Mouse (Mus musculus) hindbrain, embryonic 13.5 days (tissue): Measurements from ENCODE around the gene Flt3. TPM values are rescaled to one million over a fixed set of nuclear protein-coding genes. Genes with fewer than 3 reads are reported as not detected.

Experiments
- ATAC-seq: fragments of 200-750 bp; cut with Nextera tagmentation; 2 replicates; pipeline ENCODE4 v1.8.0; 2017; ENCODE audit warnings: moderate TSS enrichment; ENCODE audit not compliant: low FRiP score
- H3K27ac ChIP-seq: fragments of 300-500 bp; sonication (generic); 2 replicates; pipeline ENCODE4 v1.5.1; 2015; ENCODE audit warnings: inconsistent platforms, mild to moderate bottlenecking, moderate library complexity
- H3K27me3 ChIP-seq: fragments of 300-500 bp; sonication (generic); 2 replicates; pipeline ENCODE4 v1.6.1; 2015; ENCODE audit warnings: mild to moderate bottlenecking, inconsistent platforms
- H3K36me3 ChIP-seq: fragments of 300-500 bp; sonication (generic); 2 replicates; pipeline ENCODE4 v1.6.1; 2015; ENCODE audit warnings: mild to moderate bottlenecking, inconsistent platforms
- H3K4me1 ChIP-seq: fragments of 300-500 bp; sonication (generic); replicated peaks from 2 replicates; pipeline ENCODE4 v1.6.1; 2015; ENCODE audit warnings: inconsistent platforms
- H3K4me2 ChIP-seq: fragments of 300-500 bp; sonication (generic); 2 replicates; pipeline ENCODE4 v1.6.1; 2015; ENCODE audit warnings: inconsistent platforms, mild to moderate bottlenecking, moderate library complexity
- H3K4me3 ChIP-seq: fragments of 300-500 bp; sonication (generic); 2 replicates; pipeline ENCODE4 v1.5.1; 2015; ENCODE audit warnings: mild to moderate bottlenecking, inconsistent platforms
- H3K9ac ChIP-seq: fragments of 300-500 bp; sonication (generic); 2 replicates; pipeline ENCODE4 v1.6.1; 2015; ENCODE audit warnings: mild to moderate bottlenecking, inconsistent platforms
- H3K9me3 ChIP-seq: fragments of 300-500 bp; sonication (generic); 2 replicates; pipeline ENCODE4 v1.6.1; 2016; ENCODE audit warnings: inconsistent platforms
- WGBS: fragments of 180-500 bp; shearing (Covaris S2); methylation state at CpG from one replicate; pipeline ENCODE4 v1.1.7; 2015; 5-methylcytosine and 5-hydroxymethylcytosine counted together
- polyA plus RNA-seq: library from polyadenylated mRNA; unstranded; fragments of >200 nt; fragmentation: Nextera tagmentation; extraction: Ambion mirVana; gene quantifications from 2 replicates; pipeline ENCODE4 v1.2.1, GENCODE M21; 2015

The Flt3 gene
- polyA plus RNA-seq, 1 experiment from 2014 or later: 0.36 TPM

GRCm38 (mm10) chr5:147302746-147303400 is 97.4 kb downstream of the Flt3 start:
- Histone ChIP-seq H3K4me3 (no peak overlapping the region), H3K4me2 (no peak overlapping the region), H3K9ac (no peak overlapping the region), H3K27me3 (peaks cover 100% of the 10 kb centered on the region), H3K9me3 (no peaks in the 10 kb centered on the region), H3K27ac (no peak overlapping the region), H3K36me3 (no peaks in the 10 kb centered on the region), H3K4me1 (peaks cover 23% of the 10 kb centered on the region)
- WGBS: 6% methylated on average over 13 of the region's 13 CpGs
- ATAC-seq: no peak

DNA sequence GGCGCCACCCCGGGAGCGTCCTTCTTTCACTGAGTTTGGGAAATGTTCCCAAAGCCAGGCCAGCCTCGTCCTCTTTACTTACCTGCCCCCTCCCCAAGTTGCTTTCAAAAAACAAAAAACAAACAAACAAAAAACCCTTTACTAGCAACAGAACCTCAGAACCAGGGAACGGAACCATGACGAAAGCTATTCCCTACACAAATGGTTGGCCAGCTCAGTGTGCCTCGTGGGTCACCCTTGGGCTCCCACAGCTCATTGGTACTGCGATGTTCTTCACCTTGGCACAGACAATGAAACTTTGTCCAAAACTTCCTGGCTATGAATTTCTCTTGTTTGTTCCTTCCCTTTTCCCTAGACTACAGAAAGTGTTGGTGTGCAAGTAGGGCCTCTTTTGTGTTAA is 98.1 kb downstream of the Flt3 start:
- WGBS: 8% methylated on average over 8 of the region's 8 CpGs
- H3K36me3 ChIP-seq: no peaks in the 10 kb centered on the region
- H3K27me3 ChIP-seq: peaks cover 100% of the 10 kb centered on the region
- H3K4me1 ChIP-seq: peaks cover 23% of the 10 kb centered on the region
- ATAC-seq: no peak
- no peaks in the 10 kb centered on the region for H3K9me3 ChIP-seq
- no peak overlapping the region for H3K9ac ChIP-seq
- no peak overlapping the region for H3K4me3 ChIP-seq
- H3K4me2 ChIP-seq: no peak overlapping the region
- no peak overlapping the region for H3K27ac ChIP-seq

DNA sequence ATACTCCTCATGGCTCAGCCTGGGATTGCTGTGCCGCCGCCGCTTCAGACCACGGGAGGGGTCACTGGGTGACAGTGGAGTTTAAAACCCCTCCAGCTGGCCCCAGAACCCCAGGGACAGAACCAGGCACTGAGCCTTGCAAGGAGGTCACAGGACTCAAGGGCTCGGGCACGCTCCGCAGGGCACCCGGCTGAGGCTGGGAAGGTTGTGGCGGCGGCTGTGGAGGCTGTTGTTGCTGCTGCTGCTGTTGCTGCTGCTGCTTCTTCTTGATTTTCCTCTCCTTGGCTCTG is 98.6 kb downstream of the Flt3 start:
- Histone ChIP-seq H3K9ac (no peak overlapping the region), H3K27ac (no peak overlapping the region), H3K27me3 (peaks cover 100% of the 10 kb centered on the region), H3K9me3 (no peaks in the 10 kb centered on the region), H3K4me1 (peaks cover 21% of the 10 kb centered on the region), H3K4me2 (no peak overlapping the region), H3K36me3 (no peaks in the 10 kb centered on the region), H3K4me3 (no peak overlapping the region)
- 4% methylated on average over 10 of the region's 10 CpGs for whole genome bisulfite sequencing
- ATAC-seq: no peak

- no peak for ATAC-seq
- Histone ChIP-seq H3K36me3 (no peaks in the 10 kb centered on the region), H3K9me3 (no peaks in the 10 kb centered on the region), H3K27me3 (peaks cover 100% of the 10 kb centered on the region), H3K9ac (no peak overlapping the region), H3K4me2 (no peak overlapping the region), H3K27ac (no peak overlapping the region), H3K4me1 (peaks cover 16% of the 10 kb centered on the region), H3K4me3 (no peak overlapping the region)
- WGBS: 2% methylated on average over 21 of the region's 21 CpGs
These were observed 99.1 kb downstream of the Flt3 start for GRCm38 (mm10) chr5:147300917-147301780.

- ATAC-seq: no peak
- H3K27ac ChIP-seq: no peak overlapping the region
- no peak overlapping the region for H3K9ac ChIP-seq
- H3K36me3 ChIP-seq: no peaks in the 10 kb centered on the region
- no peak overlapping the region for H3K4me2 ChIP-seq
- WGBS: 5% methylated on average over 4 of the region's 4 CpGs
- H3K4me3 ChIP-seq: no peak overlapping the region
- peaks cover 13% of the 10 kb centered on the region for H3K4me1 ChIP-seq
- no peaks in the 10 kb centered on the region for H3K9me3 ChIP-seq
- peaks cover 100% of the 10 kb centered on the region for H3K27me3 ChIP-seq
These were observed 100.3 kb downstream of the Flt3 start for GRCm38 (mm10) chr5:147300001-147300363.

DNA sequence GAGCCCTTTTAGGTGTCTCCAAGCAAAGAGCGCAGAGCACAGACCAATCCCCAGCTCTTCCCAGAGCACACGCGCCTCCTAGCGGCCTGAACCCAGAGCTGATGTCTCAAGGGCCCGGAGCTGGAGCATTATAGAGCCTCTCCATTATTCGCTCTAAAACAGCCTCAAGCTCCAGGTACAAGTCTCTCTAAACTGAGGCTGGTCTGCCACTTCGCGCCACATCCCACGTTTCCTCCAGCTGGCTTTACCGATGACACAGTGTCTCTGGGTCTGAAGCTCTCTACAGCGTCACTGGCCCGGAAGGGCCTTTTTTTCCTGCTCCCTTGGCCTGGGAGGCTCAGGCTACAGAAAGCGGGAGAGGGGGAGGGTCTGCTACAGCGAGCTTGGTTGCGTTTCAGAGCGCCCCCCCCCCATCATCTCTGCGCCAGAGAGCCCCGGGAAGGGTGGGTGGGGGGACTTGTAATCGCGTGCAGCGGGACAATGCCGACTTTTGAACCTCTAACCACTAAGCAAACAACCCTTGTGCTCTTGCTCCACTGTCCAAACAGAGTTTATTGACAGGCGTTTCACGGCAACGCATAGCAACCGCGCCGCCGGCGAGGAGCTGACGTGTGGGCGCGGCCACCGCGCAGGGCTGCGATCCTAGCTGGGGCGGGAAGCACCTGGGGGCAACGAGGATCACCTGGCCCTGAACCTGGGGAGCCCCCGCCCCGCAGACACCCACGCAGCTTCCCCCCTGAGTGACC is 100.9 kb downstream of the Flt3 start:
- WGBS: under 1% methylated on average over 41 of the region's 41 CpGs
- ATAC-seq: no peak
- peak overlapping the region; percentile 31 for H3K4me2 ChIP-seq
- no peak overlapping the region; the same call in 1 of the 2 replicates for H3K4me3 ChIP-seq
- peaks cover 100% of the 10 kb centered on the region for H3K27me3 ChIP-seq
- H3K36me3 ChIP-seq: no peaks in the 10 kb centered on the region
- H3K9me3 ChIP-seq: no peaks in the 10 kb centered on the region
- peaks cover 8% of the 10 kb centered on the region; the same call in 1 of the 2 replicates for H3K4me1 ChIP-seq
- H3K9ac ChIP-seq: no peak overlapping the region
- H3K27ac ChIP-seq: no peak overlapping the region

GRCm38 (mm10) chr5:147297249-147297648 is 103.0 kb downstream of the Flt3 start:
- Histone ChIP-seq H3K4me1 (peaks cover 11% of the 10 kb centered on the region), H3K27me3 (peaks cover 100% of the 10 kb centered on the region), H3K9me3 (no peaks in the 10 kb centered on the region), H3K4me3 (no peak overlapping the region), H3K27ac (no peak overlapping the region), H3K36me3 (no peaks in the 10 kb centered on the region), H3K4me2 (no peak overlapping the region), H3K9ac (no peak overlapping the region)
- no peak for ATAC-seq
- WGBS: 69% methylated on average over 5 of the region's 5 CpGs

- Histone ChIP-seq H3K27me3 (peaks cover 85% of the 10 kb centered on the region), H3K4me3 (no peak overlapping the region), H3K27ac (no peak overlapping the region), H3K9ac (no peak overlapping the region), H3K4me1 (peaks cover 4% of the 10 kb centered on the region; the same call in 1 of the 2 replicates), H3K9me3 (no peaks in the 10 kb centered on the region), H3K4me2 (no peak overlapping the region), H3K36me3 (no peaks in the 10 kb centered on the region)
- 12% methylated on average over 20 of the region's 20 CpGs for WGBS
- ATAC-seq: no peak
These were observed 106.2 kb downstream of the Flt3 start for GRCm38 (mm10) chr5:147294121-147294520.

DNA sequence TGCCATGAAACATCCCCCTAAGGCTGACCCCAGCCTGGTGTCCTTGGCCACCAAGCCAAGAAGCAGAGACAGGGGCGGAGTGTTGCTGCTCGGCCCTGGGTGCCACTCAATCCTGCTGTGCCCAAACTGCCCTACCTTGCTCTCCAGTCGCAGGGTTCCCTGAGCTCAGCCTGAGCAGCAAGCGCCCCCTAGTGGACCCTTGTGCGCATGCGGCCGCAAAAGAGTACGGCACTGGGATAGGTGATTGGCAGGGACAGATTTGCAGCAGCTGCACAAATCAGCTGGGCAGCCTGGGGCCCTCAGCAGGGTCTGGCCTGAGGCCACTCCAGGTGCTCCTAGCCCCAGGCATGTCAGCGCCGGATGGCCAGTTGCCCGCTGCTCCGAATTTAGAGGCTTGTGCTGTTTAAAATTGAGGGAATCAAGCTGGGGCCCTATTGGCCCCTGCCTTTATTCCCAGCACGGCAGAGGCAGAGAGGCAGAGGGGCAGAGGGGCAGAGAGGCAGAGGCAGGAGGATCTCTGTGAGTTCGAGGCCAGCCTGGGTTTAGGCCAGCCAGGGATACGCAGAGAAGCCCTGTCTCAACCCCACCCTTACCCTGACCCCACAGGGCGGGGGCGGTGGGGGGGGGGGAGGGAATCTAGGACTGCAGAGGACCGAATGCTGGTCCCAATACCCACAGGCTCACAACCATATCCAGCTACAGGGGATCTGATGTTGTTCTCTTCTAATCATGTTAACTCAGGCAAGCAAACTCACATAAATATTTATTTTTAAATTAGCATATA is 107.0 kb downstream of the Flt3 start:
- Histone ChIP-seq H3K9me3 (no peaks in the 10 kb centered on the region), H3K4me1 (peaks cover 4% of the 10 kb centered on the region; the same call in 1 of the 2 replicates), H3K4me3 (no peak overlapping the region), H3K27me3 (peaks cover 81% of the 10 kb centered on the region), H3K9ac (no peak overlapping the region), H3K27ac (no peak overlapping the region), H3K4me2 (no peak overlapping the region), H3K36me3 (no peaks in the 10 kb centered on the region)
- 18% methylated on average over 18 of the region's 18 CpGs for WGBS
- ATAC-seq: peak; percentile 61

GRCm38 (mm10) chr5:147292506-147293120 is 107.7 kb downstream of the Flt3 start:
- Histone ChIP-seq H3K9ac (no peak overlapping the region), H3K4me1 (peaks cover 4% of the 10 kb centered on the region; the same call in 1 of the 2 replicates), H3K4me3 (no peak overlapping the region), H3K9me3 (no peaks in the 10 kb centered on the region), H3K27me3 (peaks cover 81% of the 10 kb centered on the region), H3K4me2 (no peak overlapping the region), H3K36me3 (no peaks in the 10 kb centered on the region), H3K27ac (no peak overlapping the region)
- no peak for ATAC-seq
- WGBS: 47% methylated on average over 13 of the region's 13 CpGs

- WGBS: 42% methylated on average over 16 of the region's 16 CpGs
- H3K27ac ChIP-seq: no peak overlapping the region
- no peak overlapping the region for H3K9ac ChIP-seq
- no peak for ATAC-seq
- H3K4me3 ChIP-seq: no peak overlapping the region
- H3K4me1 ChIP-seq: peaks cover 4% of the 10 kb centered on the region; the same call in 1 of the 2 replicates
- H3K4me2 ChIP-seq: no peak overlapping the region
- no peaks in the 10 kb centered on the region for H3K9me3 ChIP-seq
- no peaks in the 10 kb centered on the region for H3K36me3 ChIP-seq
- peaks cover 79% of the 10 kb centered on the region for H3K27me3 ChIP-seq
These were observed 108.4 kb downstream of the Flt3 start for GRCm38 (mm10) chr5:147291764-147292505.
